Mouse (Mus musculus) forebrain, embryonic 15.5 days (tissue): Measurements from ENCODE around the gene Snap23. TPM values are rescaled to one million over a fixed set of nuclear protein-coding genes. Genes with fewer than 3 reads are reported as not detected.

Experiments
- ATAC-seq: fragments of 200-750 bp; cut with Nextera tagmentation; replicated peaks from 2 replicates; pipeline ENCODE4 v1.8.0; 2017; ENCODE audit warnings: mild to moderate bottlenecking, moderate TSS enrichment, moderate library complexity
- H3K27ac ChIP-seq: fragments of 300-500 bp; sonication (generic); replicated peaks from 2 replicates; pipeline ENCODE4 v1.5.1; 2015; ENCODE audit warnings: mild to moderate bottlenecking, inconsistent platforms
- H3K27me3 ChIP-seq: fragments of 300-500 bp; sonication (generic); 2 replicates; pipeline ENCODE4 v1.6.1; 2015; ENCODE audit warnings: inconsistent platforms
- H3K36me3 ChIP-seq: fragments of 300-500 bp; sonication (generic); 2 replicates; pipeline ENCODE4 v1.6.1; 2015; ENCODE audit warnings: mild to moderate bottlenecking, inconsistent platforms
- H3K4me1 ChIP-seq: fragments of 300-500 bp; sonication (generic); 2 replicates; pipeline ENCODE4 v1.6.1; 2015; ENCODE audit warnings: inconsistent platforms
- H3K4me2 ChIP-seq: fragments of 300-500 bp; sonication (generic); replicated peaks from 2 replicates; pipeline ENCODE4 v1.6.1; 2015; ENCODE audit warnings: mild to moderate bottlenecking, inconsistent platforms
- H3K4me3 ChIP-seq: fragments of 300-500 bp; sonication (generic); 2 replicates; pipeline ENCODE4 v1.5.1; 2015; ENCODE audit warnings: mild to moderate bottlenecking, inconsistent platforms
- H3K9ac ChIP-seq: fragments of 300-500 bp; sonication (generic); replicated peaks from 2 replicates; pipeline ENCODE4 v1.6.1; 2015; ENCODE audit warnings: mild to moderate bottlenecking, inconsistent platforms
- H3K9me3 ChIP-seq: fragments of 300-500 bp; sonication (generic); 2 replicates; pipeline ENCODE4 v1.6.1; 2016; ENCODE audit warnings: inconsistent platforms
- WGBS: fragments of 180-500 bp; shearing (Covaris S2); methylation state at CpG from one replicate; pipeline ENCODE4 v1.1.7; 2015; ENCODE audit warnings: mixed read lengths; 5-methylcytosine and 5-hydroxymethylcytosine counted together
- polyA plus RNA-seq: library from polyadenylated mRNA; unstranded; fragments of >200 nt; fragmentation: Nextera tagmentation; extraction: Ambion mirVana; gene quantifications from 2 replicates; pipeline ENCODE4 v1.2.1, GENCODE M21; 2015

The Snap23 gene
- polyA plus RNA-seq: 17.3 and 19.6 TPM in 2 replicates

GRCm38 (mm10) chr2:120566886-120567797 lies at the start of gene Snap23:
TSS of gene Snap23 (plus strand) at chr2:120567671.
- peak within 1 kb of the TSS; percentile 83 for H3K4me2 ChIP-seq
- peak within 1 kb of the TSS; percentile 53 for H3K27ac ChIP-seq
- peak within 1 kb of the TSS; percentile 73 for H3K4me3 ChIP-seq
- H3K27me3 ChIP-seq: no peaks in the 10 kb centered on the region
- H3K36me3 ChIP-seq: 0 out of 2 replicates have a peak, but pooled peaks cover 4% of the 10 kb centered on the region
- H3K9ac ChIP-seq: peak within 1 kb of the TSS; percentile 82
- 2% methylated on average over 42 of the region's 42 CpGs for WGBS
- ATAC-seq: peak; percentile 91
- no peaks in the 10 kb centered on the region for H3K9me3 ChIP-seq
- H3K4me1 ChIP-seq: peaks cover 31% of the 10 kb centered on the region

DNA sequence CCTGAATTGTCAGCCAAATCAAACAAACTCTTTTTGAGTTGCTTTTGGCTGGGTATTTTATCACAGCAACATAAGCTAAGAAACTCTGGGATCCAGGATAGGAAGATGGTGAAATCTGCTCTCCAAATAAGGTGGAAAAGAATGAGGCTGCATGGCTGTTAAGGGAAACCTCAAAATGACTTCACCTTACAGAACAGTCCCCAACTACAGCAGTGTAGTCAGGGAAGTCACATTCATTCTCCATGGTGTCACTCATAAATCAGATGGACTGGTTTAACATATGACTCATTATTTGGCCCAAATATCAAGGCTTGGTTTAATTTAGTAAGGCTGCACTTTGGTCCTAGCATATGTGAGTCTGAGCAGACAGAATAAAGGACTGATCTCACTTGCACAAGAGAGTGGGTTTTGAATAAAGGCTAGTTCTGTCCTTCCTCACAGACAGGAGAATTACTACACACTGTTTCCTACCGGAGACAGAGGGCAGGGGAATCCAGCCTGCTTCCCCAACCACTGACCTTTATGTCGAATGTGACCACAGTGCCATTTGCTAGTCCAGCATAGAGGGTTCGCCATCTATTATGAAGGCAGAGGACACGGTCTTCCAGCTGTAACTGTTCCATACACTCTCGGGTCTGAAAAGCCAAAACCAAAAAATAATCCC lies 48.8 kb upstream of the Snap23 start:
- no peaks in the 10 kb centered on the region for H3K27me3 ChIP-seq
- no peak overlapping the region for H3K9ac ChIP-seq
- no peak for ATAC-seq
- no peak overlapping the region for H3K4me3 ChIP-seq
- H3K36me3 ChIP-seq: peaks cover 89% of the 10 kb centered on the region
- H3K27ac ChIP-seq: no peak overlapping the region
- no peaks in the 10 kb centered on the region for H3K9me3 ChIP-seq
- H3K4me1 ChIP-seq: no peaks in the 10 kb centered on the region
- 91% methylated on average over 5 of the region's 5 CpGs for WGBS
- H3K4me2 ChIP-seq: no peak overlapping the region

- Histone ChIP-seq H3K4me2 (no peak overlapping the region), H3K4me1 (no peaks in the 10 kb centered on the region), H3K27ac (no peak overlapping the region), H3K27me3 (no peaks in the 10 kb centered on the region), H3K9ac (no peak overlapping the region), H3K9me3 (no peaks in the 10 kb centered on the region), H3K4me3 (no peak overlapping the region), H3K36me3 (peaks cover 88% of the 10 kb centered on the region)
- no peak for ATAC-seq
- 88% methylated on average over 5 of the region's 5 CpGs for WGBS
These were observed 40.7 kb upstream of the Snap23 start for GRCm38 (mm10) chr2:120526771-120527170.

- no peak for ATAC-seq
- no peak overlapping the region for H3K4me3 ChIP-seq
- no peaks in the 10 kb centered on the region for H3K9me3 ChIP-seq
- H3K27me3 ChIP-seq: no peaks in the 10 kb centered on the region
- H3K4me2 ChIP-seq: no peak overlapping the region
- no peaks in the 10 kb centered on the region for H3K4me1 ChIP-seq
- H3K9ac ChIP-seq: no peak overlapping the region
- H3K27ac ChIP-seq: no peak overlapping the region
- peaks cover 84% of the 10 kb centered on the region for H3K36me3 ChIP-seq
These were observed 37.9 kb upstream of the Snap23 start for GRCm38 (mm10) chr2:120529531-120529930.

DNA sequence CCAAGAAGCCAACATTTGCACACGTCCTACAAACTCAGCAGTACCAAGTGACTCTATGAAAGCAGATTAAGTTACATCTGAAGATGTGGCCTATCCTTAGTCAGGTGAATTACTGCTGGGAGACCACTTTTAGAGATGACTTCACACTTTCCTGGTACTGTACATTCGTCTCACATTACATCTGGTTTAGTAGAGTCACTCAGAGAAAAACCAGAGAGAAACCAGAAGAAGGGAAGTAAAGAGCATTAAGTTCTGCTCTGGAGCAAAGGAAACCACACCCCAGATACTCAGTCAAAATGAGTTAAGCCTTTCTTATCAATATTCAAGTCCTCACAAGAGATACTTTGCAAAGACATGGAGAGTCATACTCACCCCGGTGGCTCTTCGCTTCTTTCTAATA lies 36.2 kb upstream of the Snap23 start:
- H3K36me3 ChIP-seq: peaks cover 77% of the 10 kb centered on the region
- no peak overlapping the region for H3K27ac ChIP-seq
- no peaks in the 10 kb centered on the region for H3K27me3 ChIP-seq
- WGBS: 95% methylated on average over 4 of the region's 4 CpGs
- no peaks in the 10 kb centered on the region for H3K4me1 ChIP-seq
- no peak overlapping the region for H3K4me2 ChIP-seq
- H3K9ac ChIP-seq: no peak overlapping the region
- H3K4me3 ChIP-seq: no peak overlapping the region
- ATAC-seq: no peak
- H3K9me3 ChIP-seq: no peaks in the 10 kb centered on the region

DNA sequence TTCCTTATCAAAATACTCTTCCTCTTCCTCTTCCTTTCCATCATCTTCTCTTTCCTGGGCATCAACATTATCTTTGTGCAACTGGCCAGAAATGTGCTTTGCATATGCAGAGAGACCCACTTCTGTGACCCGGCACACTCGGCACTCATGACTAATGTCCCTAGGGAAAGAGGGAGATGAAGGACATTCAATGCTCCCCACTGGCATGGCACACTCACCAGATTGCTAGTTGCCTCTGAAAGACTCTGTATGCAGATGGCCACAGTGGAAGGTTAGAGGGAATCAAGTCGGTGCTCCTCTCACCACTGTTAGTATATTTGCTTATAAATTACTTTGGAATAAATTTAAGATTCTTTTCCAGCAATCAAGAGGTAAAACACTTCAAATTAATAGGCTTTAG lies 28.1 kb upstream of the Snap23 start:
- Histone ChIP-seq H3K27ac (peak overlapping the region; percentile 79), H3K4me3 (no peak overlapping the region), H3K9ac (no peak overlapping the region), H3K27me3 (no peaks in the 10 kb centered on the region), H3K4me2 (peak overlapping the region; percentile 19), H3K9me3 (no peaks in the 10 kb centered on the region), H3K36me3 (peaks cover 12% of the 10 kb centered on the region), H3K4me1 (peaks cover 15% of the 10 kb centered on the region)
- peak; percentile 61; the same call in 1 of the 2 replicates for ATAC-seq
- WGBS: 63% methylated on average over 3 of the region's 3 CpGs

DNA sequence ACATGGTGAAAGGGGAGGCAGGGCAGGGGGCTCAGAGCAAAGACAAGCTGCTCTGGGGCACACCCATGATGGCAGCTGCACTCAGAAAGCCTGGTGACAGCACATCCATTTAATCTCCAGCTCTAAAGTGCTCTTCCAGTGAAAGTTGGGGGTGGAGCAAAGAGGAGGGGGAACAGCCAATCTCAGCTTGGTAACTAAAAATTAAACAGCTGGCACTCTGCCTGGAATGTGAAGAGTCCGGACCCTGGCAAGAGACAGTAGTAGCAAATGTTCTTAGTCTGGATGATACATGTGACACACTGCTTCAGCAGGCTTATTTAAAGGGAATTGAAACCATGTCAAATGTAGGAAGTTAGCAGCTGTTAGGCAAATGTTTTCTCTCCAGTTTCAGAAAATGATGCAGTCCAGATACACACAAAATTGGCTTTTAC lies 27.7 kb upstream of the Snap23 start:
- H3K9me3 ChIP-seq: no peaks in the 10 kb centered on the region
- H3K4me1 ChIP-seq: peaks cover 15% of the 10 kb centered on the region
- H3K36me3 ChIP-seq: peaks cover 12% of the 10 kb centered on the region
- no peaks in the 10 kb centered on the region for H3K27me3 ChIP-seq
- peak overlapping the region; percentile 79 for H3K27ac ChIP-seq
- no peak overlapping the region for H3K9ac ChIP-seq
- H3K4me3 ChIP-seq: no peak overlapping the region
- peak overlapping the region; percentile 19; the same call in 1 of the 2 replicates for H3K4me2 ChIP-seq
- ATAC-seq: peak; percentile 92
- WGBS: 7% methylated on average over 1 of the region's 1 CpGs

DNA sequence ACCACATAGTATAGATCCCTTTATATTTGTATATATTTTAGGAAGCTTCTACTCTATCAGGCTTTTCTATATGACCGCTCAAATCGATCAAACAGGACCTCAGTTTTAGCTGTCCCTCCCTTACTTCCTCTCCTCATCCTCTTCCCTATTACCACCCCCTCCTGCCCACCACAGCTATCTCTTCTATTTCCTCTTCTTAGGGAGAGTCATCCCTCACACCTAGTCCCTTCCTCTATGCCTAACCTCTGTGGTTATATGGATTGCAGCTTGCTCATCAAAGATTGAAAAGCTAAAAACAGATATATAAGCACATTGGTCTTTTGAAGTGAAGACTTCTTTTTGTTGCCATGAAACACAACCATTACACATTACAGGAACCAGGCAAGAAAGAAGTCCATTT lies 22.7 kb upstream of the Snap23 start:
- Histone ChIP-seq H3K9me3 (no peaks in the 10 kb centered on the region), H3K9ac (no peak overlapping the region), H3K4me2 (no peak overlapping the region), H3K27ac (no peak overlapping the region), H3K4me3 (no peak overlapping the region), H3K27me3 (no peaks in the 10 kb centered on the region), H3K4me1 (peaks cover 7% of the 10 kb centered on the region), H3K36me3 (peaks cover 30% of the 10 kb centered on the region)
- 98% methylated on average over 2 of the region's 2 CpGs for WGBS
- no peak for ATAC-seq

GRCm38 (mm10) chr2:120556868-120557267 lies 10.6 kb upstream of the Snap23 start:
- no peaks in the 10 kb centered on the region for H3K27me3 ChIP-seq
- WGBS: 83% methylated on average over 3 of the region's 3 CpGs
- no peaks in the 10 kb centered on the region; the same call in 1 of the 2 replicates for H3K4me1 ChIP-seq
- H3K4me2 ChIP-seq: no peak overlapping the region
- no peak overlapping the region for H3K27ac ChIP-seq
- H3K9me3 ChIP-seq: no peaks in the 10 kb centered on the region
- no peak overlapping the region for H3K9ac ChIP-seq
- no peak overlapping the region for H3K4me3 ChIP-seq
- peaks cover 20% of the 10 kb centered on the region for H3K36me3 ChIP-seq
- ATAC-seq: no peak

DNA sequence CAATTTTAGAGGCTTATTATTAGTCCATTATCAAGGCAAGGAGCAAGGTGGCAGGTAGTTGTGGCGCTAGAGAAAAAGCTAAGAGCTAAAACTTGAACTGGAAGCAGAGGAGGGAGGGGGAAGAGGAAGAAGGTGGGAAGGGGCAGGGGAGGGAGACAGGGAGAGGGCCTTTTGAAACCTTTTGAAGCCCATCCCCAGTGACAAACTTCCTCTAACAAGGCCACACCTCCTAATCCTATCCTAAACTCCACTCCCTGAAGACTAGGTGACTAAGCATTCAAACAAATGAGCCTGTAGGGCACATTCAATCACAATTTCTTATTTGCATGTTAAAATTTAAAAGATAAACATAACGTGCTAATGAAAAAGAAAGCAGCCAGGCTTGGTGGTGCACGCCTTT lies 8.7 kb upstream of the Snap23 start:
- no peaks in the 10 kb centered on the region for H3K27me3 ChIP-seq
- no peak overlapping the region for H3K4me2 ChIP-seq
- H3K9me3 ChIP-seq: no peaks in the 10 kb centered on the region
- peaks cover 7% of the 10 kb centered on the region for H3K4me1 ChIP-seq
- H3K36me3 ChIP-seq: peaks cover 9% of the 10 kb centered on the region; the same call in 1 of the 2 replicates
- no peak overlapping the region for H3K9ac ChIP-seq
- H3K4me3 ChIP-seq: no peak overlapping the region
- WGBS: 95% methylated on average over 3 of the region's 3 CpGs
- H3K27ac ChIP-seq: no peak overlapping the region
- no peak for ATAC-seq

DNA sequence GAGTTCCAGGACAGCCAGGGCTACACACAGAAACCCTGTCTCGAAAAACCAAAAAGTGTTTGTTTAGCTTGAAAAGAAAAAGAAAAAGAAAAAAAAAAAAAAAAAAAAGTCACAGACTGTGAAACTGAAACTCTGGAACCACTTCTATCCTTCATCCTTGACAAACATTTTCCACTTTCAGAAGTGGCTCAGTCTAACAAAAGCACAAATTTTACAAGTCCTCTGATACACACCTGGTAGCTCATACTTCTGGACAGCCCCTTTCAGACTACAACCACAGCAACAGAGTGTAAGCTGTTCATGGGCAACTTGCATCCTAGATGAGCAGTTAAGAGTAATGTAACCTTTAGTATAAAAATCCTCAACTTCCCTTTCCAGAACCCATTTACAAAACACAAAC lies 5.9 kb upstream of the Snap23 start:
- Histone ChIP-seq H3K4me1 (peaks cover 7% of the 10 kb centered on the region), H3K4me2 (no peak overlapping the region), H3K36me3 (no peaks in the 10 kb centered on the region), H3K9ac (no peak overlapping the region), H3K4me3 (no peak overlapping the region), H3K27me3 (no peaks in the 10 kb centered on the region), H3K27ac (no peak overlapping the region), H3K9me3 (no peaks in the 10 kb centered on the region)
- 85% methylated on average over 1 of the region's 1 CpGs for WGBS
- ATAC-seq: no peak

DNA sequence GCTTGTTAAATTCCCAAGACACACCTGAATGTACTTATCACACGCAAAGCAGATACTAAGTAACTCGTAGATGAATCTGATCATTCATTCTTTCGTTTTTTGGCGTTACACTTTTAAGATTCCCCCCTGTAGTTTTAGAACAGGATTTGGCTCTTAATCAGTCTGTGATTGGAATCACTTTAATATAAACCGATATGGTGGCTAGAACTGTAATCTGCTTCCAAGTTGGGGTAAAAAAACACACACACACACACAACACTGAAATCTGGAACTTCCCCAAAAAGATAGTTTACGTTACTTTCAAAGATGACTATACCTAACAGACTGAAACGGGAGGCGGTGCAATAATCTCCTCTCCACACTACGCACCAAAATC lies 4.6 kb upstream of the Snap23 start:
- Histone ChIP-seq H3K9ac (peak overlapping the region; percentile 85), H3K4me3 (peak overlapping the region; percentile 69), H3K36me3 (no peaks in the 10 kb centered on the region), H3K27me3 (no peaks in the 10 kb centered on the region), H3K4me1 (peaks cover 13% of the 10 kb centered on the region), H3K4me2 (peak overlapping the region; percentile 72), H3K9me3 (no peaks in the 10 kb centered on the region), H3K27ac (no peak overlapping the region)
- 23% methylated on average over 9 of the region's 9 CpGs for WGBS
- ATAC-seq: no peak
